Mouse (Mus musculus): Measurements from ENCODE around the gene Srgap2.

The Srgap2 gene

GRCm38 (mm10) chr1:131473631-131474118 lies 53.5 kb downstream of the Srgap2 start:
- DNase-seq (ENCODE audit: low read depth, low spot score) = no peak

DNA sequence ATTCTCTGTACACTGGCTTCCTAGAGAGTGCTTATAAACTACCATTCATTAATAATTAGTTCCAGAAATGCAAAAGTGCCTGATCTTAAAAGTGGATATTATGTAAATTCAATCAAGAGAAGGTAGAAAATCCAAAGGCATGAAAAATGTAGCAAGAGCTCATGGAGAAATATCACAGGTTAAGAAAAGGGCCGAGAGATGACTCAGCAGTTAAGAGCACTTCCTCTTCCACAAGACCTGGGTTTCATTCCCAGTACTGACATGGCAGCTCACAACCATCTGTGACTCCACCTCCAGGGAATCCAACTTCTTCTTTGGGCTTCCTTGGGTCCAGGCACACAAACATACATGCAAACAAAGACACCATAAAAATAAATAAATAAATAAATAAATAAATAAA lies 56.6 kb downstream of the Srgap2 start:
- DNase-seq (ENCODE audit: low read depth, low spot score) = no peak

GRCm38 (mm10) chr1:131465855-131466254 lies 61.3 kb downstream of the Srgap2 start:
- no peak for DNase-seq (ENCODE audit: low read depth, low spot score)

GRCm38 (mm10) chr1:131463953-131464627 lies 63.1 kb downstream of the Srgap2 start:
- no peak for DNase-seq (ENCODE audit: low read depth, low spot score)

- no peak for DNase-seq (ENCODE audit: low read depth, low spot score)
Measured at GRCm38 (mm10) chr1:131462541-131463067, 64.5 kb downstream of the Srgap2 start.

- DNase-seq (ENCODE audit: low read depth, low spot score) = peak; percentile 37
Measured at GRCm38 (mm10) chr1:131460914-131461530, 66.1 kb downstream of the Srgap2 start.

DNA sequence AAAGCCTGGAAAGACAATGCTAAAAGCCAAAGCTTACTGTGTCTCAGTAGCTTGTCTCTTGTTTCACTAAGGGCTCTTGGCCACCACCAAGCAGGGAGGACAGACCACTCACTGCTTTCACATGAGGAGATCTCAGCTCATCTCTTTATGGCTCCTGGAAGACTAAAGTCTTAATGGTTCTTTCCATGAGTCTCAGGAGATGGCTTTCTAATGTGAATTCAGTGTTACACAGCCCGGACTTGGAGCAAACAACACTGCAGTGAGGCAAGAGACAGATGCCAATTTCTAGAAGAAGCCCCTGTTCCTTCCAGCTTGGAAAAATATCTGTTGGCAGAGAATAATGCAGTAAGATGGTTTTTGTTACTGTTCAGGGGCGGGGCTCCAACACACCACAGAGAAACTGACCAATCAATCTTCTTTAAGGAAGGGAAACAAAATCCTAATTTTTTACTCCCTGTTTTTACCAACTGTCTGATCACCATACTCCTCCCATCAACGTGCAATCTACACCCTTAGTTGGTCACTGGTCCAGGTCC lies 71.7 kb downstream of the Srgap2 start:
- DNase-seq (ENCODE audit: low read depth, low spot score) = no peak

- DNase-seq (ENCODE audit: low read depth, low spot score) = no peak
Measured at GRCm38 (mm10) chr1:131454386-131454785, 72.8 kb downstream of the Srgap2 start.

GRCm38 (mm10) chr1:131453335-131453734 lies 73.8 kb downstream of the Srgap2 start:
- DNase-seq (ENCODE audit: low read depth, low spot score) = no peak

- no peak for DNase-seq (ENCODE audit: low read depth, low spot score)
Measured at GRCm38 (mm10) chr1:131448373-131448772, 78.8 kb downstream of the Srgap2 start.

- no peak for DNase-seq (ENCODE audit: low read depth, low spot score)
Measured at GRCm38 (mm10) chr1:131447333-131447732, 79.8 kb downstream of the Srgap2 start.

DNA sequence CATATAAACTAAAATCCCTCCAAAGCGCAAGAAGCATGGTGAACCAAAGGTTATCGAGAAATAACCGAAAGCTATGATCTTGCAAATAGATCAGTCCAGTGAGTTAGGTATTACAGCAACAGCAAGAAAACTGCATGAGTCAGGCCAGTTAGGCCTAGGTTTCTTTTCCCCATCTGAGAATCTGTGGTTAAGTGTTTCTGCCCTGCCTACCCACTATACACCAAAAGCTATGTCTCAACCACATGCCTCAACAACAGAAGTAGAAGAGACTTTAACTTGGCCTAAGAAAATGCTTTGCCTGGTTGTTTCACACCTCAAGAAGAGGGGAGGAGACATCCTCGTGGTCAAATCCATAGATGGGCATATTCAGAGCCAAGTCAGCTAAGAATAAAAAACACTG lies 80.6 kb downstream of the Srgap2 start:
- no peak for DNase-seq (ENCODE audit: low read depth, low spot score)

GRCm38 (mm10) chr1:131438556-131438955 lies 88.6 kb downstream of the Srgap2 start:
- no peak for DNase-seq (ENCODE audit: low read depth, low spot score)

DNA sequence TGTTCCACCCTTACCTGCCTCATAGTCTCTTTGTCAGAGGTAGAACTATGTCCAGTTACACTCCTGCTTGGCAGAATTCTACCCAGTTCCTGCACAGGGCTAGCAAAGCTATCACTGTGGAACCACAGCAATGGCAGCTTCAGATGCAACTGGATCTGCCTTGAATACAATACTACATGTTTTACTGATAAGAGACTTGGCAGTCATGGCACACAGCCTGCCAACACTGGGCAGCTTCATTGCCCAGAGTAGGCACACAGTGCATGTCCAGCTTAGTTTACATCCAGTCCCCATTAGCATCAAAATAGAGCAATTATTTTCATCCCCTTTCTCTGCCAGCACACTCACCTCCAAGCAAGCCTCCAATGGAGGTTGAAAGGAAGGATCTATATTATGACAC lies 89.2 kb downstream of the Srgap2 start:
- no peak for DNase-seq (ENCODE audit: low read depth, low spot score)

- DNase-seq (ENCODE audit: low read depth, low spot score) = no peak
Measured at GRCm38 (mm10) chr1:131436609-131437008, 90.5 kb downstream of the Srgap2 start.

- no peak for DNase-seq (ENCODE audit: low read depth, low spot score)
Measured at GRCm38 (mm10) chr1:131431456-131432246, 95.5 kb downstream of the Srgap2 start.

- DNase-seq (ENCODE audit: low read depth, low spot score) = no peak
Measured at GRCm38 (mm10) chr1:131427140-131427821, 99.9 kb downstream of the Srgap2 start.

DNA sequence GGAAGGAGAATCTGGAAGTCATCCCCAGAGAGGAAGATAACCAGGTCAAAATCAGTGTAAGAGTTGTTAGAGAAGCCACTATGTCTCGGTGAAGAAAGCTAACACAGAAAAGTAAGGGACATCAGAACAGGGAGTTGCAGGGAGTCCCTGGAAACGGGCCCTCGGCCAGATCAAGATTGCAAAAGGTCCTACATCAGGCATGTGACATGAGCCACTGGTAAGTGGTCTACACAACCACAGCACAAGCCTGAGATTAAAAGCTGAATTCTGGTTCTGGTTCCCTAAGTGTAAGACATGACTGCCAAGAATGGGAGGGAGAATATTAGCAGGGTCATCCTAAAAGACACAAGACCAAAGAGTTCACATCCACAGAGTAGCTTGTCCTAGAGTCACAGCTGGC lies 104.1 kb downstream of the Srgap2 start:
- DNase-seq (ENCODE audit: low read depth, low spot score) = no peak

- no peak for DNase-seq (ENCODE audit: low read depth, low spot score)
Measured at GRCm38 (mm10) chr1:131421113-131421512, 106.0 kb downstream of the Srgap2 start.

- DNase-seq (ENCODE audit: low read depth, low spot score) = no peak
Measured at GRCm38 (mm10) chr1:131420660-131421059, 106.5 kb downstream of the Srgap2 start.

GRCm38 (mm10) chr1:131419307-131419706 lies 107.8 kb downstream of the Srgap2 start:
- no peak for DNase-seq (ENCODE audit: low read depth, low spot score)

Data from brain, embryonic 18.5 days (tissue).